Mouse (Mus musculus) kidney, adult 8-10 months (tissue): Measurements from ENCODE around the gene Kcnk16.

Source experiments
- DNase-seq, 2 experiments: peaks; one replicate each; pipeline ENCODE4 v3.0.0; 2022

Kcnk16 gene

DNA sequence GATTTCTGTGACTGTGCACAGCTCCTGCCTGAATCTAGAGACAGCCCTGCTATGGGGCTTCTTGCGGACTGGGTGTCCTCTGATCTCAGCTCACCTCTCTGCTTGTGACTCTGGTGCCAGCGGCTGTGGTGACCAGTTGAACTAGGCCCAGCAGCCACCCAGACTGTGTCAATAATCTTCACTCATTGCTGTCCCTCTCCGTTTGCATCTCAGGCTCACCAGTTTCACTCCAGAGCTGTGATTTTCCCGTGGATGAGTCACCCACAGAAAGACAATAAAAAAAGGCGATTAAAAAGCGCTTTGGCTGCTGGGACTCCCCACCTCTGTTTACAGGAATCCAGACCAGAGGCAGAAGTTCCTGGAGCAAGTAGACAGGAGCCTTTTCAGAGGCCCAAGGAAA, 39.6 kb downstream of the Kcnk16 start:
- no peak for DNase-seq

DNA sequence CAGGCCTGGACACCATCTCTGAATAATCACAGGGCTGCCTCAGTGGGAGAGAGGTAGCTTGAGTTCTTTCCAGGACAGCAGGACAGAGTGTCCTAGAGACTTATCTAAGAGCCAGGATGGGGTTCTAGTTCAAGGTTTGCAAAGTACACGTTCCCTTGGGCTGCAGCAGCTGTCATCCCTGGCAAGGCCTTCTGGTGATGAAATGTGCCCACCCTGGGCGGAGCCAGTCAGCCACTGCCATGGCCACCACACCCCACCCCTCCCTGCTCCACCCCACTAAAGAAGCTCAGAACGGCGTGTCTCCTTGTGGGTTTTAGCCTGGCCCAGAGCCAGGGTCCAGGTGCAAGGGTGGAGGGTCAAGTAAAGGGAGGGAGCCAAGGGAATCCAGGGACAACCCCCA, 40.7 kb downstream of the Kcnk16 start:
- DNase-seq = peak; percentile 86

DNA sequence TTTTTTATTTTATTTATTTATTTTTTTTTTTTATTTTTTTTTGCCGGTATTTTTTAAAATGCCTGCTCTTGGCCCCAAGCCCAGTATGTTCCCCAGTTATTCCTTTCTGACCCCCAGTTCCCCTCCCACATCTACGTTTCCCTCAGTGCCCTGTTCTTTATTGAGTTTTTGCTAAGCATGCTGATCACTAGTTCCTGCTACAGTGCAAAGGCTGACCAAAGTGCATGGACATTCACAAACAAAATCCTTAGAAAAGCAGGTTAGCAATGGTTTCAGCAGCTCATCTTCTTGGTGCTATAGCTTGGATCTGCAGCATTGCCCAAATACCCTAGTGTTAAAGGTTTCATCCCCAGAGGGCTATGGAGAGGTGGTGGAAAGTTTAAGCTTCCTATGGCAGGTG, 42.0 kb downstream of the Kcnk16 start:
- no peak for DNase-seq

DNA sequence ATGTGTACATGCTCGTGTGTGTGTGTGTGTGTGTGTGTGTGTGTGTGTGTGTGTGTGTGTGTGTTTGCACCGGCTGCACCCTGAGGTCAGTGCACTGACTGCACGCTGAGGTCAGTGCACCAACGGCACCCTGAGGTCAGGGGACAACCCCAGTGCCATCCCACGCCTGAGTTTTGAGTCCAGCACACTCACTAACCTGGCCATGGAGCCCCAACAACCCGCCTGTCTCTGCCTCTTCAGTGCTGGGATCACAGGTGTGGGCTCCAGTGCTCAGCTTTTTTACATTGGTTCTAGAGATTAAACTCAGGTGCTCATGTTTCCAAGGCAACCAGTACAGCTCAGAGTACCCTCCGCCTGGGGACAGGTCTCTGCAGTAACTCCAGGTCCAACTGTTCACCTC, 42.5 kb downstream of the Kcnk16 start:
- DNase-seq = no peak

DNA sequence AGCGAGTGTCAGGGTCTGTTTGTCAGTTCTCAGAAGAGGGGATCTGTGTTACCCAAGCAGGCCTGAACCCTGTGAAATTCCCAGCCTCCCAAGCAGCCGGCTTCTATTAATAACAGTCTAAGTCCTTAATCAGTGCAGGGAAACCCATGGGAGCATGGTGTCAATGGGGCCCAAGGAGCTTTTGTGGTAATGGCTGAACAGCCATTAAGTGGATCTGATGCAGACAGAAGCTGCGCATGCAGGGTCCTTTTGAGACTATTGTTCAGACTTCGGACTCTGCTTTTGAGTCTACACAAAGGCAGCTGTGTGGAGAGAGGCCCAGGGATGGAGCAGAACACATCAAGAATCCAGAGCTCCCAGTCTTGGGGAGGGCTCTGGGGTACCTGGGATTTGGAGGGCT, 43.5 kb downstream of the Kcnk16 start:
- no peak for DNase-seq

DNA sequence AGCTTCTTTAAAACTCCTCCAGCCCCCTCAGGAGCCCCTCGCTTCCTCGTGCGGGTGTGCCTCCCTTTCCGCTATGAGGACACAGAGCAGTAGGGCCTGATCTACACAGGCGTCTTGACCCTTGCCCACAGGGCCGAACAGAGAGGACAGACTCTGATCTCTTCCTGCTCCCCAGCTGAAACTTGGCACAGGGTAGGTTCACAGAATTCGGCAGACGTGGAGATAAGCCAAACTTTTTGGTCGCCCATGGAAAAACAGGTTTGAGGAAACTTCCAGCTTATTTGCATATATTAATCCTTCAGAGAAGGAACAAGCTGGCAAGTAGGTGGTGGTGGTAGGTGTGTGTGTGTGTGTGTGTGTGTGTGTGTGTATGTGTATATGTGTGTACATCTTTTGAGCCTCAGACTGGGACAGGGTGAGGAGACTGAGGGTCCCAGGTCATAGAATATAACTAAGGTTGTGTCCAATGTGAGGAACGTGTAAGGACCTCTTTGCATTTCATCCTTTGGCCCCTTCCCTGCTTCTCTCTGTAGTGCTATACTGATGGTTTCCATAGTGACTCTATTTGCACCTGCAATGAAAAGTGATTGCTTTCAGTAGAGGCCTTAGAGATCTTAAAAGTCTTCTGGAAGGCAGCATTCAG, 44.3 kb downstream of the Kcnk16 start:
- peak; percentile 82 to 85 for DNase-seq

DNA sequence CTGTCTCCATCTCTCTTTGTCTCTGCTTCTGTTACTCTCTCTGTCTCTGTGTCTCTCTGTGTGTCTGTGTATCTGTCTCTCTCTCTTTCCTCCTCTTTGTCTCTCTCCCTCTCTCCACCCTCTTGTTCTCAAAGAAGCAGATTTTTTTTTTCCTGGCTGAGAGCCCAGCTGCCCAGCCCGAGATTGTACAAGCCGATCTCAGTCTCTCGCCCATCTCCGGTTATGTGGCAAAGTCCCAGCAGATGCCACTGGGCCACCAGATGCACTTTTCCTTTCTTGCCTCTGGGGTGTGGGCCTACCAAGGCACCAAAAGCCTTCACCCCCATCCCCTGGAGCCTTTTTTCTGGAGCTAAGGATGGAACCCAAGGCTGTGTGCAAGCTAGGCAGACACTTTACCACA, 44.8 kb downstream of the Kcnk16 start:
- DNase-seq = peak; percentile 64 to 84

DNA sequence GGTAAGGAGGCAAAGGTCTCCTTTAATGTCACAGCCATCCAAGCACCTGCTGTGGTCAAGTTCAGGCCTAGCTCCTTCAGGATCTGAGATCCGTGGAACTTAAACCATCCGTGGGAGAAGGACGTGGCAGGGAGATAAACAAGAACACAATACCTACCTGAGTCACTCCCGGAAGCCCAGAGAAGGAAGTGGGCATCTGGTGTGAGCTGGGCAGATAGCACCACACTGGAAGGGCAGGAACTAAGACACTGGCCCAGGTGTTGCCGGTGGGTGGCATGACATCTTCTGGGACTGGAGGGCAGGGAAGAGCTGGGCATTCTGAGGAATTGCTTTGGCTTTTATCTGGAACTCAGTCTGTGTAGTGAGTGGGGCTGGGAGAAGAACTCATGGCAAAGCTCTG, 45.7 kb downstream of the Kcnk16 start:
- no peak for DNase-seq

DNA sequence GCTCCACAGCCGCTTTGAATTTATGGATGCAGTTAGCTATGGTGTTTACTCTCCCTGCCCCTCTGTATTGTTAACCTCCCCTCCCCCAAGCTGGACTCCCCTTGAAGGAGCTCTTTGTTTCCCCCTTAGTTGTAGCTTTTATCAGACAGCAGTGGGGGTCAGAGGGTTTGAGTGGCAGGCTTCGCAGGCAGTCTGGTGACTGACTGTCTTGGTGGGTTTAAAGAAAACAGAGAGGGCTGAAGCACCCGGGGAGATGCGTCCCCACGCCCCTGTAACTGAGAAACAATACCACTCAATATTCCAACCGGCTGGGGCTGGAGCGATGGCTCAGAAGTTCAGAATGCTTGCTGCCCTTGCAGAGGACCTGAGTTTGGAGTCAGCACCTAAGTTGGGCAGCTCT, 47.9 kb downstream of the Kcnk16 start:
- no peak for DNase-seq

DNA sequence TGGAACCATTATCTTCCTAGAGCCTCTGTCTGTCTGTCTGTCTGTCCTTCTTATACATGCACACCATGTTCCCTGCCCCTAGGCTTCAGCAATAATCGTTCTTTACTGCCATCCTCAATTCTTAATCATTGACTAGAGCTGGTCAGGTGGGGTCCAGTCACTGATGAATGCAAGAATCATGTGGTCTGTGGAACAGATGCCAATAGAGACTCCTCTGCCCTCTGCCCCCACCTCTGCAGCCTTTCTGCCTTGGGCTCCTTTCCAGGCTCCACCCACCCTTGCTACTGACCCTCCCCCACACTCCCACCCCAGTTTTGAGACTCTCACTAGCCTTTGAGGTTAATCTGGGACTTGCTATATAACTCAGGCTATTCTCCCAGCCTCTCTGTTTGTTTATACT, 49.1 kb downstream of the Kcnk16 start:
- peak; percentile 78 to 86 for DNase-seq

DNA sequence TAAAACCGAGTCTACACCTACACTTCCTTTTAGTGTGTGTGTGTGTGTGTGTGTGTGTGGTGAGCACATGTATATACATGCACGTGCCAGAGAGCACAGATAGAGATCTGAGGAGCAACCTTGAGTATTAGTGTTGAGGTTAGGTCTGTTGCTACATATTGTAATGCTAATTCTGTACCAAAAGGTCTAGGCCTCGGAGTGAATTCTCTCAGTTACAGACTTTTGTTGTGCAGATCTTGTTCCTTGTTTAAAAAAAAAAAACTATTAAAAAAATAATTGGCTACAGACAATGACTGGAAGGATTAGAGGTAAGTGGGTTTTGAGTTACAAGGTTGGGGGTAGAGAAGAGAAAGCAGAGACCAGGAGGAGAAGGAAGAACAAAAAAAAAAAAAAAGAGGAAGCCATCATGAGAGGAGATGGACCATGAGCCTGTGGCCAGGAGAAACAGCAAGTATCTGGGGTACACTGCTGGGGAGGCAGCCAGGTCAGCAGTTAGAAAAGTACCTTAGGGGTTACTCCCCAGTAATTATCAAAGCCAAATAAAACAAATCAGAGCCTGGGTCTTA, 51.6 kb downstream of the Kcnk16 start:
- no peak for DNase-seq

DNA sequence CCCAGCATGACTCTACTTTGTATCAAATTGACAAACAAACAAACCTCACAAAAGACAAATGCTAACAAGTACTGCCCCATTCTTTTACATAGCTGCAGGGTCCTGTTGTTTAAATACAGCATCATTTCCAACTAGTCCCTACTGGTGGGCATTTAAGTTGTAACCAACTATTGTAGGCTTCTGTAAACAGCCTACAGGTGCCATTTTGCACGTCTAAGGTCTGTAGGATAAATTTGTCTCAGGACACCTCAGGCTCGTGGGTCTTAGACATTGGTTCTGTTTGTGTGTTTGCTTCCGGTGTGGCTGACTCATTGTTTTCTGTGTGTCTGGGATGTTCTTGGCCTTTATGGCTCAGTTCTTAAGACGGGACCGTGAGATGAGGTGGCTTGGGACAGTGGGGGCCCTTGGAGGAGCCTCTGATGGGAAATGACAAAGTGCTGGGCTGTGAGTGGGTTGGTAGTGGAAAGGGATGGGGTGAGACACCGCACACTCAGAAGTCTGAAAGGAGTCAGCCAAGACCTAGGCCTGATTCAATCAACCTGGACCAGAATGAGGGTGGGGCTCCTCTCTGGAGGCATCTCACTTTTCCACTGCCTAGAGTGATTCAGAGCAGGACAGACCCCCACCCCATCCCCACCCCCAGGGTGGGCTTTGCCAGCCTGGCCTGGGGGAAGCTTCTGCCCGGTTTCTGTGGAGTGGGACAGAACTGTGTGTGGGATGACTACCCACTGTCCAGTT, 52.3 kb downstream of the Kcnk16 start:
- DNase-seq = no peak

DNA sequence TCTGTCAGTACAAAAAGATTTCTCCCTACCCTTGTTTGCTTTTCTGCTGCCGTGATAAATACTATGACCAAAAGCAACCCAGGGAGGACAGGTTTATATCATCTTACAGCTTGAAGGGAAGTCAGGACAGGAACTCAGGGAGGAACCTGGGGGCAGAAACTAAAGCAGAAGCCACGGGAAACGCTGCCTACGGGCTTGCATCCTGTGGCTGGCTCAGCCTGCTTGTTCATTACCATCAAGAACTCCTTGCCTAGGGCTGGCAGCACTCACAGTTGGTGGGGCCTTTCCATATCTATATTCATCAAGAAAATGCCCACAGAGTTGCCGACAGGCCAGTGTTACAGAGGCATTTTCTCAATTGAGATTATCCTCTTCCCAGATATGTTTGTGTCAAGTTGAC, 53.2 kb downstream of the Kcnk16 start:
- no peak for DNase-seq

DNA sequence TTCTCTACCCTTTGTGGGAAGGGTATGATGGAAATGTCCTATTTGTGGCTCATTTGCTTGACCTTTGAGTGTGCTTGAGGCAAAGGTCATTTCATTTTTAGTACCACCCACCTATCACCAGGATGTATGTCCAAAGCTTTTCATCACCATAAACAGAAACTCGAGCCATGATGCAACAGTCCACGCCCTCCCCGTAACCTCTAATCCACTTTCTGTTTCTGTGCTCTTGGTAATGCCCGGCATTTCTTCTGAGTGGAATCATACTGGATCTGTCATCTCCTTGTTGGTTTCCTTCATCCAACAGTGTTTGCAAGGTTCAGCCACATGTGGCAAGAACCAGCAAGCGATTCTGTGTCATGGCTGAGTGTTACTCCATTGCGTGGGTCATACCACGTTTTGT, 54.9 kb downstream of the Kcnk16 start:
- no peak for DNase-seq

DNA sequence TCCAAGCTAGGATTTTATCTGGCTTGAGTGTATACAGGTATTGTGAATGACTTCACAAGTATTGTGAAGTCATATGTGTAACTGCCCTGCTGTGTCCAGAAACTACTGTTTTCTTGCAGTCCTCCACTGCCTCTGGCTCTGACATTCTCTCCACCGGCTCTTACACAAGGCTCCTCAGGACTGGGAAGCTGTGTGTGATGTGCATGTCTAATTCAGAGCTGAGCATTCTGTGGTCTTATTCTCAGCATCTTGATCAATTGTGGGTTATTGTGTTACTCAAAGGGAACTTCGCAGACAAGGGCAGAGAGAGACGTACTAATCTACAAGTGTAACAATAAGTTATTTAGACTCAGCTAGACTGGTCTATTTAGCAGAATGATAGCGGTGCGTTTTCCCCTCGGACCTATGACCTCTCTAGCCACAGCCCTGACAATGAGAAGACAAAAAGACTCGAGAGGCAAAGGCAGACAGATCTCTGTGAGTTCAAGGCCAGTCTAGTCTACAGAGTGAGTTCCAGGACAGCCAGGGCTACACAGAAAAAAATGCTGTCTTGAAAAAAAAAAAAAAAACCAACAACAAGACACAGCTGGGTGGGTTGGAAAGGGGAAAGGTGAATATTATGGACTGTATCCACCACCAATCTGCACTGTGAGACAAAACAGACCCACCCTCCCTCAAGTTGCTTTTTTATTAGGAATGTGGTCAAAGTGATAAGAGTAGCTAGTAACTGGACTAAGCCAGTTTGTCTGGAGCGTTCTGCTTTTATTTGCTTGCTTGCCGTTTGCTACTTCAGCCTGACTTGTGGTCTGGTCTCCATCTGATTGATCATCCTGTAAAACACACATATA, 57.0 kb downstream of the Kcnk16 start:
- DNase-seq = no peak
